Mouse (Mus musculus) thymus, adult 18-20 months (tissue): ENCODE measurements around the gene Gbp3.

Experiments used
- DNase-seq, 2 experiments: peaks; one replicate each; pipeline ENCODE4 v3.0.0; 2022; ENCODE audit warnings: mixed read lengths in 2 of 2

Gene Gbp3

DNA sequence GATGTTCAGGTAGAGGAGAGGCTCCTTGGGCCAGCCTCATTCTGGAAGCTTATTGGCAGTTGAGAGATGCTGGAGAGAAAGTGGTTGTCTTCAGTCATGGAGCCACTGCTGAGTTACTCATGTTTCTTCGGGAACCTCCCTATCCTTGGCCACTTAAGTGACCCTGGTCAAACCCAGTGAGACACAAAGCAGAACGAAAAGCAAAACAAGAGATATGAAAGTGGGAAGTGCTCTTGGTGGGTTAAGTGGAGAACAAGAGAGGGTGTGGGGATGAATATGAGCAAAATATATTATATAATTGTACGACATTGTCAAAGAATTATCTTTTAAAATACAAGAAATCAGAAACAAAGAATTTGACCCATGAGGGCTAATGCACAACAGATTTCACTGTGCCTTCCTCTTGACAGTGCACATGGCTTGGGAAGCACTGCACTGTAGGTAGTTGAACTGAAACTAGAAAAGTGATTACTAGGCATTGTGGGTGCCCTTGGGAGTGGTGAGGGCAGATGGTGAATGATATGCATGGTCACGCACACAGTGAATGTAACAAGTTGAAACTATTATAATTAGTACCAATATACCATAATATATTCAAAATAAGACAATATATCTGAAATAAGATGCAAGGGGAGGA, 30.7 kb downstream of the Gbp3 start:
- DNase-seq, result no peak

DNA sequence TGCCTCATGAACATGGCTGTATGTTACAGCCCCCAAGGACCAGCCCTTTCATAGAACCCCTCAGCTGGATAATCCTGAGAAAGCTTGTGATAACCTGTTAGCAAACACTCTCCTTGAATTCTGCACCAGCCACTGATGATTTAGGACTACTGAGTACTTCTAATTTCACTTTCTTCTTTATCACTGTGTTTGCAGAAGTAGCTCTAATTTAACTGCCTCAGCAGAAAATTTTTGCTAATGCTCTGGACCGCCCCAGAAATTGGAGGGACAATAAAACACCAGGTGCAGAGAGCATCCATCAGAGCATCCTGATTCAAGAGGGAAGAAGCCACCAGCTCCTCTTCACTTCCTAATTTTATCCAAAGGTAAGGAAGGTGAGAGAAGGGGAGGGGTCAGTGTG, 34.7 kb downstream of the Gbp3 start, which contains the start of gene Gbp2b:
Gene Gbp2b, plus strand, starts transcription at position 301 of the 400 bp plus-strand sequence.
- no peak for DNase-seq

DNA sequence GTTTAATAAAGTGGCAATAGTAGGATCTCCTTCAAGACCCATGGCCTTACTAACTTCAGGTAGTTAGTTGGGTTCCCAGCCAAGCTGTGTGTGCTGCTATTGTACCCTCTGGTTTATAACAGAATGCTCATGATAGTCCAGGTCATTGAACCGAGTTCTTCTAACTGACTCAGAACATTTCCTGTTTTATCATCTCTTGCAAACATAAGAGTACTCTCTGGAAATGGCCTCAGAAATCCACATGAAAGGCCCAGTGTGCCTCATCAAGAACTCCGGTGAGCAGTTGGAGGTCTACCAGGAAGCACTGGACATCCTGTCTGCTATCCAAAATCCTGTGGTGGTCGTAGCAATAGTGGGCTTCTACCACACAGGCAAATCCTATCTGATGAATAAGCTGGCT, 38.1 kb downstream of the Gbp3 start:
- DNase-seq, result no peak

DNA sequence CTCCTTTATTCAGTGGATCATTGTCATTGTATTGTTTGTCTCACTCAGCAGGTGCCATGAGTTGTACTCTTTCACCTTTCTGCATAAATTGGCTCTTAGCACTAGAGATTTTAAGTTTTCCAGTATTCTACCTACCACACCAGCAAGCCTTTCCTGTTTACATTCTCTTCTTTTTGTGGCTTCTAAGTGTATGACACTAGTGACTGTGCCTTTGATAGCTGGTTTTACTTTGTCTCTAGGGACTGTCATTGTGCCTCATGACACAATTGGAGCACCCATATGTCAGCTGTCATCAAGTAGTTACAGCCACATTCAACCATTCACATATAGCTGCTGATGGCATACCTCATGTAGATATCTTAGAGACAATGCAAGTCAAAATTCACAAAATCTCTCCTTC, 41.8 kb downstream of the Gbp3 start:
- no peak for DNase-seq

DNA sequence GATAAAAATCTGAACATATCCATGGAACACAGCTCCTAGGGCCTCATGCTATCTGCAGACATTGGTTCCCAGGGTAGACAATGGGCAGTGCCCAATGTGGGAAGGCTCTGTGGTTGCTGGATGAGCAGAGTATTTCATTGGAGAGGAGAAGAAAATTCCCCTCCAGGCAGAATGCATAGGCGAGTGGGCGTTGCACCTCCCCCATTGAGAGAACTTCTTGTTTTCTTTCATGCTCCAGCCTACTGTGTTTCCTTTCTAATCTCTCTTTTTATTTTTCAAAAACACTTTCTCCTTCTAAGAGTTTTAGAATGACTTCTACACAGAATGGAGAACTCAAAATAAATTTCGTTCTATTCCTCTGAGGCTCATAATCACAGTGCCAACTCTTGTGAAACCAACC, 58.8 kb downstream of the Gbp3 start:
- DNase-seq, result no peak

DNA sequence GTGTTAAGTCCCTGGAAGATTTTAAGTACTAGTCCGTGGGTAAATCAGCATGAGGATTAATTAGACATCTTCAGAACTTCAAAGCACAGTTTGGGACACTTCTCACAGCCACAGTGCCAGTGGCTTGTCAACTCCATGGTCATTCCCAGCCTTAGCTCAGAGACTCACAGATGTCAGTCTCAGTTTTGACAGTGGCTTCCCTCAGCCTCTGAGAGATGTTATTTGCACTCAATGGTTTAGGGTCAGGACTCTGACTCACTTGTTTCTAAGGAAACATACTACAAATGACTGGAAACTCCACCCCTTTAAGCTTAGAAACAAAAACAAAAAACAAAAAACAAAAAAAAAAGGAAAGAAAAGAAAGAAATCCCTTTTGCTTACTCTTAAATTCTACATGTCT, 59.8 kb downstream of the Gbp3 start:
- DNase-seq, result no peak

DNA sequence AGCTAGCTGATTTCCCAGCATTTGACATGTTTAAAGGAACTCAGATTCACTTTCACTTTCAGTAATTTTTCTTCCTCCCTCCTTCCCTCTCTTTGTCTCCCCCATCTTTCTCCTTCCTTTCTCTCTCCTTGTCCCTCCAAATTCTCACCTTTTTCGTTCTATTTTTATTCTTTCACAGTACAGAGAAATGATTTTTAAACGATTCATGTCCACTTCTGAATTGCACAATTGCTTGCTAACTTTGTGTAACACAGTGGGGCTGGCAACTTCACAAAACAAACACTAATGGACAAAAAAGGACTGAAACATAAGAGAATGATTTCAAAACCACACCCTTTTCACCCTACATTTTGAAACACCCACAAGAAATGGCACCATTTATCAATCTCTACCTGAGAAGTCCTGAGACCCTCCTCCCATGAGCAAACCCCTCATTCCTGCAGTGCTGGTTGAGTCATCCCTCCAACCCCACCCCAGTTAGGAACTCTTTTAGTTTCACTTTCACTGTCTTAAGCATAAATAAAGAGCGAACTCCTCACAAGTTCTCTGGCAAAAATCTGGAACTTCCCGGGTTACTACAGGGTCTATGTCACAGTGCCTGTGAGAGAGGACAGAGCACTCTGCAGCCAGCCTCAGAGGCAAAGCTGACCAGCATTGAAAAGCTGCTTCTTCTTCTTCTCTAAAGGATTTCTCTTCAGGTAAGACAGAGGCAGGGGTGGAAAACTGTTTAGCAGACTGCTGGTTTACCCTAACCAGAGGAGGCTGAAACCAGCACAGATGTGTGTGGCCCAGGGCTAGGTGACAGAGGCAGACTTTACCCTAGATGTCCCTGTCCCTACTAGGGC, 60.5 kb downstream of the Gbp3 start, which contains the start of gene Gbp2:
Gene Gbp2, plus strand, starts transcription at position 492 of the 845 bp plus-strand sequence.
- peak; percentile 3 to 18 for DNase-seq

DNA sequence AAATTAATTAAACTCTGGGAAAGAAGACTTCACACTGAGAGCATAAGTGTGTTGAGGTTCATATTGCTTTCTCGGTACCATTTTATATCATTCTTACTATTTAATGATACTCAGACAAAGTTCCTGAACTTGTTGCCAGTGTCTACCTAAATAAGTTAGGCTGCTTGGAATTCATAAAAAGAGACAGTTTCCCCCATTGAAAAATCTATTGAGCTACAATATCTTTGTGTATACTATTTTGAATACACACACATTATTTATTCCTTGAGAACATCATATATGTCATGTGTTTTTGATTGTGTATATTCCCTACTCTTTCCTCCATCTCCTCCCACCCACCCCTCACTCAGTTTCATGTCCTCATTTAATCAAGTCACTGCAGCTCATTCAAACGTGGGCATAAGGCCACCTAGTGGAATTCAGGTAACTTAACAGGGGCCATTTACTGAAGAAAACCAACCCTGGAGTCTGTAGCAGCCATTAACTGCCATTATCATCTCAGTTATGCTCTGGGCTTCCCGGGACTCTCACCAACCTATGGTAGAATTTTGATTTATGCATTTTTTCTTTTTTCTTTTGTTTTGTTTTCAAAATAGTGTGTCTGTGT, 61.2 kb downstream of the Gbp3 start:
- DNase-seq, result no peak
